Mouse (Mus musculus) erythroblast, embryonic 14.5 days (primary cell): Measurements from ENCODE around the gene Tmbim7.

Experiments used
- GATA1 ChIP-seq: IDR thresholded peaks from 2 replicates; pipeline ENCODE4 v1.6.1; 2012; ENCODE audit warnings: low read length, inconsistent platforms, mixed read lengths
- TAL1 ChIP-seq: IDR thresholded peaks from 3 replicates; pipeline ENCODE4 v1.6.1; 2012; ENCODE audit warnings: low read length, inconsistent platforms, mixed read lengths

- TF ChIP-seq GATA1 (no peak), TAL1 (no peak)
Measured at GRCm38 (mm10) chr5:3653801-3654200, 2.8 kb downstream of the Tmbim7 start.
